Mouse (Mus musculus) spleen, adult 12 weeks (tissue): ENCODE measurements around the gene Trdmt1.

Source experiments
- DNase-seq: peaks from one replicate; pipeline ENCODE4 v3.0.0; 2022; ENCODE audit warnings: low spot score

The Trdmt1 gene

DNA sequence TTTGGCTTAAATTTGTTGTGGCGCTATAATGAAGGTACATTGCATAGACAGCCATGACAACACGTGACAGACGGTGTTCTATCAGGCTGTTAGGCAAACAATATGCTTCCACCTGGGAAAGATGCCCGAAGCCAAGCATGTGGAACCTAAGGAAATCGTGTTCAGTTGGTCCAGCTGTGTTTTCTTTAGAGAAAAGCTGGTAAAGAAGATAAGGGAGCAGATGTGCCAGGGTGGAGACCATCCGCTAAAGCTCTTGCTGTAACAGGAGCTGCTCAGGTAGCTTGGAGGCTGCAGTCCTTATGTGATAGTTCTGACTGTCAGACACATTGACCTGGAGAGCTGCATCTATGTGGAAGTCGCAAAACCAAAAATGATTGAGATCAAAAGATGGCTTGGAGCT, 45.3 kb downstream of the Trdmt1 start:
- DNase-seq = no peak

DNA sequence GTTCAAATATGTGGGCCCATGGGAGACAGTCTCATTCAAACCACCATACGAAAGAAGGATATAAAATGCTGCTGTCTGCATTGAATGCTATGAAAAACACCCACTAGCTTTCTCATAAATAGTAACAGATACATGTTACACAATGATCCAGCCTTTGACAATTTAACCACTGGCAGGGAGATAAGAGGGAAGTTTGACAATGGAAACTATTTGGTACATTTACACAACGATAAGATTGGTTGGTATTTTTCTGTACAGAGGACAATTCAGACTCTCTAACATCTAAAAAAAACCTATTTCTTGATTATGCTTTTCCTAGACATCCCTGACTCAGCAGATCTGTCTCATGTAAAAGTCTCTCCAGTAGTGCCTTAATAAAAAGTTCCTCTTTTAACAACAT, 48.4 kb downstream of the Trdmt1 start:
- no peak for DNase-seq

DNA sequence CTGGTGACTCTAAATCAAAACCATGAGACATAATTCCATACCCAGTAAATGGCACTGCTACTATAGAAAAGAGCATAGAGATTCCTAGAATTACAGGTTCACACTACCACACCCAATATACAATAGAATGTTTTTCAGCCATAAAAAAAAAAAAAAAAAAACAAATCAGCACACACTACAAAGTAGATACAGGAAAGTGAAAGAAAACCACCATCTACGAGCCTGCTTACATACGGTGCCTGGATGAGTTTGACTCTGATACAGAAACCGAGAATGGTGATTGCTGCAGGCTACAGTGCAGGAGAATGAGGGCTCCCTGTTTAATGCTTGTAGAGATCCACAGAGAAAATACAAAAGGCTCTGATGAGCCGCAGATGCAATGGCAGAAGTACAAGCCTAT, 51.5 kb downstream of the Trdmt1 start:
- DNase-seq = no peak

DNA sequence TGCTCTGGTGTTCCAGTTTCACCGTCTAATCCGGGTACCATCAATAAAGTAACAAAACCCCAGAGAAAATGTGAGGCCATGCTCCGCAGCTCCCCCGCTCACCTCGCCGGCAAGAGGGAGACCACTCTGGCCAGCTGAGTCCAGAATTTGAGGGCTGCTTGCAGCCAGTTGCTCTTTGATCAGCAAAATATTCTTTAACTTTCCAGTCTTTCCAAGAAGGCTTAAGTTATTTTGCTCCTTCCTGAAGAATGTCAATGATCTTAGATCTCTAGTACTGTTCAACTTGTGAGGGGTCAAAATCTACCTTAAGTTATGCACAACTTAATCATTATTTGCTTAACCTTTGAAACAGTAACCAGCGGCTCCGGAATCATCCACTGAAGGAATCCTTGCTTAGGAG, 52.7 kb downstream of the Trdmt1 start, which contains the start of gene Cubn:
Gene Cubn, minus strand, starts transcription at position 80 of the 400 bp plus-strand sequence.
- DNase-seq = no peak

DNA sequence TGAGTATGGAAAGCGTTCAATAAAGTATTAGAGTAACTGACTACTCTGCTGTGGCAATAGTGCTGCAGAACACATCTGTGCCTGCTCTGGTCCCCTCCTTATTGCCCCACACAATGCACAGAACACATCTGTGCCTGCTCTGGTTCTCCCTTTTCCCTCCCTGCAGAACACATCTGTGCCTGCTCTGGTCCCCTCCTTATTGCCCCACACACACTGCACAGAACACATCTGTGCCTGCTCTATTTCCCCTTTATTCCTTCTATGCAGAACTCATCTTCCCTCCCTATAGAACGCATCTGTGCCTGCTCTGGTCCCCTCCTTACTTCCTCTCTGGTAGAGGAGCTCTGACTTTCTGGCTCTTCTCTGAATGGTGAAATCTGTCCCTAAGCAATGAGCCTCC, 54.0 kb downstream of the Trdmt1 start:
- no peak for DNase-seq

DNA sequence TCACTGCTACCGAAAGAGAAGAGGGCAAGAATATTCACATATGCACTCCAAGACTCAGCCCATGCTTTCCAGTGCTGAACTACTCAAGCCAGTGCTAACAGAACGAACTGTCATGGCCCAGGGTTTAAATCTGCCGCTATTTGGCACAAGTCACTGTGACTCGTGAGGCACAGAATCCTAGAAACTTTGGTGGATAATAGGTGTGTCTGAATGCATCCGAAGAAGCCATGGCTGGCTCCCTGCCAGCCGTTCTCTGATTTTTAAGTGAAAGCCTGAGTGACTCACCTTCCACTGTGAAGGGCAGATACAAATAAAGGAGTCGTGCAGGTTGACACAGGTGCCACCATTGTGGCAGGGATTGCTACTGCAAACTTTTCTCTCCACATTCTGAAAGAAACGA, 58.0 kb downstream of the Trdmt1 start:
- DNase-seq = no peak

DNA sequence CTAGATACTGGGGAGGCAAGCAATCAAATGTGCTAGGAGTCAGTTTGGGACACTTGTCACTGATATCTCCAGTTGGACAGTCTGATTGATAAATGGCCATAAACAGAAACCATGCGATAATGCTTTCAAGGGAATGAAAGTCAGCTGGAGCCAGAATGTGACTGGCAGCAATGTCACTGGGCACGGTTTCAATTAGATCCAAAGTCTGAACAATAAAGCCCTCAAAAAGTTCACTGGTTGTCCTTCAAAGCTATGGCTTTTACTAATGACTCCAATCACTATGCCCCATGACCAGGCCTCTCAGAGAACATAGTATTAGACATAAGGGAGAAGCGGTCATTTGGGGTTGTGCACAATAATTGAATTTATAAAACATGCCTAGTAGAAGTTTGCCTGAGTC, 59.9 kb downstream of the Trdmt1 start:
- no peak for DNase-seq

DNA sequence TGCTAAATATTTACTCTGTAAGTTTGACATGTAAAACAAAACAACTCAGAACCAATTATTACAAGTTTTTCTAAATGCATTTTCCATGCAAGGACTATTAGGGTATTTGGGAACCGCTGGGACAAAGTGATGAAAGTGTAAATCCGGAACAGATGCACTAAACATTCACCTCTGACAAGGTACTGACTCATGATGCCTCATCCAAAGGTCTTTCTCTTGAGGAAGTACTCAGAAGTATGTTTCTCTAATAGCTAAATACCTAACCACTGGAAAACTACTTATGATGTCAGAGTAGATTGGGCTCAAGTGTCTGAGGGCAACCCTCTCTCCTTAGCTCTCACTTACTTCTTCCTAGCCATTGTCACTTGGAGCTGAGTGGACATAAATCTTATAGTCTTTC, 63.7 kb downstream of the Trdmt1 start:
- no peak for DNase-seq

DNA sequence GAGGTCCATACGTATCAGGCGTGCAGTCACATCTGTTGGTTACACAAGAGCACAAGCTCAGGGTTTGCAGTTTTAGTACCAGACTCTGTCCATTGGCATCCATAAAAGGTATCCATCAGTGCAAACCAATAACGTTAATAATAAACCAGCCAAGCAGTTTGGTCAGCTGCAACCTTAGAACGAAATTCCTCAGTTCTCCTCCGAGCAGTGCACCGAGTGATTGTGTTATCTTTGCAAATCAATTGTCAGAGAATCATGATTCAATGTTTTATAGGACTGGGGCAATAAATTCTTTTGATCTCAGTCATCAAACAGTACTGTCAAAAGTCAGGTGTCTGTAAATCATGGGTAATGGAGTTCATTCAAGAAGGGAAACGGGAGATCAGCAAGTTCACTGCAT, 65.3 kb downstream of the Trdmt1 start:
- no peak for DNase-seq

DNA sequence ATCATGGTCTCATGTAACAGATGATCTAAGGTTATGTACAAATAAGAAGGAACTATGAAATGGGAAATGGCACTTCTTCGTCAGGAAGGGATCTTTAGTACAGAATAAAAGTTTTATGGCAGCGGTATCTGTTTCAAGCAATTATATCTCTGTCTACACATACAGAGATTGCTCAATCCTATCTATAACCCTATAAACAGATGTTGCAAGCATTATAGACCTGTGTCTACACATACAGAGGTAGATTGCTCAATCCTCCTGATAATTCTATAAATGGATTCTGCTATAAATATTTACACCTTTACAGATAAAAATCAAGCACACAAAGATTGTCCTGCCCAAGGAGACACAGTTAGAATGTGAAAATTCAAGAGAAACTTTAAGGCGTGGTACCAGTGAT, 74.4 kb downstream of the Trdmt1 start:
- no peak for DNase-seq

DNA sequence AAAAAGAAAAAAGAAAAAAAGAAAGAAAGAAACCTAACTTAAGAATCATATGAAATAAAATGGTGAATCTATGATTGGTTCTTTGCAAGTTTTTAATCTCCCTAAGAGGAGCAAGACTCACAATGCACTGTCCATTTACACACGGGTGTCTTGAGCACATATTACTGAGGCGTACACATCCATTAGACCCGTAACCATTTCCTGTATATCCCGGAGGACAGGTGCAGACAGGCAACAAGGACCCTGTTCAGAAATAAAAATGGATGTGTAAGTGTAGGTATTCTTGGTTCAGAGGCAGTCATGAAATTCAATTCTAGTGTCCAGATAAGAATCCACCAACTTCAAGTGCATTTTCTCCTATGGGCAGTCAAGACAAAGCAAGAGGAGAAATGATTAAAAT, 74.8 kb downstream of the Trdmt1 start:
- no peak for DNase-seq

DNA sequence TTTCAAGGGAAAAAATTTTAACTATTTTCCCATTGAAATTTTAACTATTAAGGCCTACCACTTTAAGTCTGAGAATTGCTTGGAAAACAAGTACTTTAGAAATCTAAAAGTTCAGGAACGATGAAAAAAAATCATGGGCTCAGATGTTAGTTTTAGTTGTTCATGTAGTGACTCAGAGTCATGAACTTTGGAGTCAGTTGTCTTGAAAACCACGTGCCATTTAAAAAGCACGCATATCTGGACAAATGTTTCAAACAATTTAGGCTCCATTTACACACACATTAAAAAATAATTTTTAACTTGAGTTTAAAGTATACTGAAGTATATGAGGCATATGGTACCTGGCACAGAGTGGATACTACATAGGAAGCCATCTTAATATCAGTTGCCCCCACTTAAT, 77.8 kb downstream of the Trdmt1 start:
- no peak for DNase-seq
